Mouse (Mus musculus) right cerebral cortex, adult 18-20 months (tissue): Measurements from ENCODE around the gene Zfyve16.
A peak's percentile ranks its signal among the peaks of the same experiment; 100 is the strongest.

Experiments
- DNase-seq: peaks from one replicate; pipeline ENCODE4 v3.0.0; 2022; ENCODE audit warnings: mixed read lengths

Zfyve16 gene

GRCm38 (mm10) chr13:92530721-92531211 lies at the start of gene Zfyve16:
TSS of gene Zfyve16 (minus strand) at chr13:92530868.
- peak; percentile 96 for DNase-seq

- DNase-seq, result no peak
Measured at GRCm38 (mm10) chr13:92578210-92578609, 47.5 kb upstream of the Zfyve16 start.

DNA sequence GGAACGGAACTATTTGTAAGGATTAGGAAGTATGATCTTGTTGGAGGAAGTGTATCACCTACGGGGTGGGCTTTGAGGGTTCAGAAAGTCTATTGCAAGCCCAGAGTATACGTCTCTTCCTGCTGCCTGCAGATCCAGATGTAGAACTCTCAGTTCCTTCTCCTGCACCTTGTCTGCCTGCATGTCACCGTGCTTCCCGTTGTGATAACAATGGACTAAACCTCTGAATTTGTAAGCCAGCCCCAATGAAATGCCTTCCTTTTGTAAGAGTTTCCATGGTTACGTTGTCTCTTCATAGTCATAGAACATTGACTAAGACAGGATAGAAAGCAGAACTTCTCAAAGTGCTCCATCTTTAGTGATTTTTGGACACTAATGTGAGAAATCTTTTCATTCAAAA lies 46.0 kb upstream of the Zfyve16 start:
- DNase-seq, result no peak

- DNase-seq, result no peak
Measured at GRCm38 (mm10) chr13:92576072-92576471, 45.4 kb upstream of the Zfyve16 start, which contains the start of gene Spz1. TSS of gene Spz1 (minus strand) at chr13:92576172.

GRCm38 (mm10) chr13:92559429-92559828 lies 28.8 kb upstream of the Zfyve16 start:
- DNase-seq, result no peak

GRCm38 (mm10) chr13:92557229-92557628 lies 26.6 kb upstream of the Zfyve16 start:
- no peak for DNase-seq

GRCm38 (mm10) chr13:92556458-92557126 lies 25.9 kb upstream of the Zfyve16 start:
- no peak for DNase-seq

- no peak for DNase-seq
Measured at GRCm38 (mm10) chr13:92547093-92547492, 16.4 kb upstream of the Zfyve16 start.

DNA sequence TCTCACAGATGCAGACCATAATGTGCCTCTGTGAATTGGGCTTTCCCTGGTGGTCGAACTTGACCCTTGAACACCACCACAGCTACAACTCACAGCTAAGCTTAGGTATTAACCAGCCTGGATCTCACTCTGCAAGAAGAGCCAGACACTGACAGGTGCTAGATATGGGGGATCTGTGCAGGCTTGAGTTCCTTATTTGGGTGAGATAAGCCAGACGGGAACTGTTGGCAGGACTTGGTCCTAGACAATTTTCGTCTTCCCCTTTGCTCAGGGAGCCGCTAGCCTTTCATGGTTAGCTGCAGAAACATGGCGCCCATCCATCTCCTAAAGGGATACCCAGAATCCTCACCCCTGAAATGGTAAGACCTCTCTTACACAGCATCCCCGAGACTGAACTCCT lies 10.3 kb upstream of the Zfyve16 start:
- no peak for DNase-seq

GRCm38 (mm10) chr13:92539126-92539525 lies 8.5 kb upstream of the Zfyve16 start:
- DNase-seq, result no peak

DNA sequence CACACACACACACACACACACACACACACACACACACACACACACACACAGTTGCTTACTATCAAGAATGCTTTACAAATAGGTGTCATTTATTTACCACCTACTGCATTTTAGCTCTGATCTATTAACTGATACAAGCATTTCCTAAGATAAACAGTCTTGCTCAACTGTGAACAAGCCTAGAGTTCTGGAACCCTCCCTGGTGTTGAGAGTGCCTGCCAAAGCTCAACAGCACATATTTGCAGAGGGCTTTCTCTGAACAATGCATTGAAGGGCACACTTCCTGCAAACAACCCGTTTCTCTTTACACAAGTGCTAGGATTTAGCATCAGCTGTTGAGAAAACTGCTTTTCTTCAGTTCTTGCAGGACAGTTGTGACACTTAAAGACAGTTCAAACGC lies 3.1 kb upstream of the Zfyve16 start:
- DNase-seq, result no peak

GRCm38 (mm10) chr13:92532216-92532615 lies 1.5 kb upstream of the Zfyve16 start:
- no peak for DNase-seq

- DNase-seq, result no peak
Measured at GRCm38 (mm10) chr13:92531237-92531636, 569 bp upstream of the Zfyve16 start.

- DNase-seq, result no peak
Measured at GRCm38 (mm10) chr13:92529828-92530720, 594 bp downstream of the Zfyve16 start.

GRCm38 (mm10) chr13:92523178-92523813 lies 7.4 kb downstream of the Zfyve16 start:
- DNase-seq, result no peak

DNA sequence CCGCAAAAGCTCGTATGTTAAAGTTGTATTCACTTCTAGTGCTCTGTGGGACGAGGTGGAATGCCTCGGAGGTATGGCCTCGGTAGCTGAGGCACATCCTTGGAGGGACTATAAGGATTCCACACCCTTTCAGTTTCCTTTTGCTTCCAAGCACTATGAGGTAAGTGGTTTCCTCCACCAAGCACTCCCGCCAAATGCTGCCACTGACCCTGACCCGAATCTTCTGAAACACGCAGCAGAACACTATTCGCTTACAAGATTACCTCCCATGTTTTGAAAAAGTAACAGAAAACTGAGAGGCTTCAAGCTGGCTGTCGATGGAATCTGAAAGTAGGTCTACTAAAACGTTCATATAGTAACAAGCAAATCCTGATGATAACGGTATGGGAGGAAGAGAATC lies 25.8 kb downstream of the Zfyve16 start:
- no peak for DNase-seq

DNA sequence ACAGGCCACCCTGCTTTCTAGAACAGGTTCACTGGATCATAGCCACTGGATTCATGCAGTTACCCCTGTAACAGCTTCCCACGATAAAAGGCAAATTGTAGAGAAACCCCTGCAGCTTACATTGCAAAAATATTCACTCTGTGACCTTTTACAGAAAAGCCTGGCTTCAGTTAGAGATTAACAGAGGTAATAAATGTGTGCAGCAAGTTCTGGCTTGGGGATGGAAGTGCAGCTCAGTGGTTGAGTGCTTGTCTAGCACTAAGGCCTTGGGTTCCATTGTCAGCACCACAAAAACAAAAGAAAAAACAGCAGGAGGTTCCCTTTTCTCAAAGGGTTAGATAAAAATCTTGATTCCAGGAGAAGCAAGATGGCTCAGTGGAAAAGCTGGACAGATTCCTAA lies 38.7 kb downstream of the Zfyve16 start:
- DNase-seq, result no peak

GRCm38 (mm10) chr13:92490817-92491216 lies 39.9 kb downstream of the Zfyve16 start:
- DNase-seq, result no peak

DNA sequence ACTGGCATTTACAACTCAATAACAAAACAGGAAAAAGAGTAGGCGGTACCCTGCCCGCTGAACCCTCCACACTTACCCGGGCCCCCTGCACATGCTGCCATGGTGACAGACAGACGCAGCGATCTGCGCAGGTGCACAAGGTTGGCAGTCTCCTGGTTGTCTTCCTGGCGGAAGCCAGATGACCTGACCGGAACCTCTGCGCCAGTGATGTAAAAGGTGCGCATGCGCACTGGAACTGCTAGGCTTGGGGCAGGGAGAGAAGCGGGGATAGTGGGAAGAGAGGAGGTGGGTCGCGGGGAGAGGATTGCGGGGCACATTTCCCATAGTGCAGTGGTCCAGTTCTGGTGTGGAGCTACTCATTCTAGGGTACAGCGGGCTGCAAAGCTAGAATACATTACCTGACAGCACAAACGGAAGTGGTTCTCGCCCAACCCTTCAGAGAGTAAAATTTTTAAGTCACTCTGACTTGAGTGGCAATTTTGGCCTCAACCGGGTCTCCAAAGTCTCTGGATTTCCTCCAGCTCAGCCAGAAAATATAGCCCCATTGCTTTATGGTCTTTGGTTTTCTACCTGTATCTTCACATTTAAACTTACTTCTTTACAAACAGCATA lies 46.7 kb downstream of the Zfyve16 start, which contains the start of gene Fam151b:
TSS of gene Fam151b (minus strand) at position 164 of the 612 bp plus-strand sequence.
- DNase-seq, result peak; percentile 94

DNA sequence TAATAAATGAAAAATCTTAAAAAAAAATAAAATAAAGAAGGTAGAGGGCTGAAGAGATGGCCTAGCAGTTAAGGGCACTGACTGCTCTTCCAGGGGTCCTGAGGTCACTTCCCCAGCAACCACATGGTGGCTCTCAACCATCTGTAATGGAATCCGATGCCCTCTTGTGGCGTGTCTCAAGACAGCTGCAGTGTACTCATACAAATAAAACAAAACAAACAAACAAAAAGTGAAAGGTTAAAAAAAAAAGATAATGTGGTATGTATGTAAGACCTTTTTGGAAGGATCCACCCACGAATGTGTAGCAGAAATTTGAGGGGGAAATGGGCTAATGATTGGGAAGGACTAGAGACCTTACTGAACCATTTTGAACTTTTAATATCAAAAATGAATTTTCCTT lies 47.3 kb downstream of the Zfyve16 start:
- peak; percentile 46 for DNase-seq

DNA sequence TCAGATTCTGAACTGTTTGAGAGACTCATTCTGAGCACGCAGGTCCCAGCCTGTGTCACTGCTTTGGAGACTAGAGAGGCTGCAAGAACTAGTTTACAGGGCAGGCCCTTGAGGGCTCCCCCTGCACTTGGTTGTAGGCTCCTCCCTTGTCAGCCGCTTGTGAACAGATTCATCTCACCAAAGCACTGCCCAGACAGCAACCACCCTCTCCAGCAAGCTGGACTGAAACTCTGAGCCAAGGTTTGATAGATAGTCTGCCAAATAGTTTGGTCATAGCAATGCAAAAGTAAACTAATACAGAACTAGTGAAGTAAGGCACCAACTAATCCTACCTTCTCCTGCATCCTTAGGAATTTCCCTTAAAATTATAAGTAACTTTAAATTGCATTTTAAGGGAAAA lies 60.5 kb downstream of the Zfyve16 start:
- DNase-seq, result no peak

- DNase-seq, result no peak
Measured at GRCm38 (mm10) chr13:92469381-92469780, 61.3 kb downstream of the Zfyve16 start.

- DNase-seq, result no peak
Measured at GRCm38 (mm10) chr13:92467891-92468290, 62.8 kb downstream of the Zfyve16 start.
